Comparison of ENCODE assay signal across 14 mouse cellular contexts in genomic region chr7:39484384-39484783, GRCm38 (mm10). TPM values are rescaled to one million over a fixed set of nuclear protein-coding genes. Genes with fewer than 3 reads are reported as not detected.
DNase-seq lines count a peak whose midpoint lies in the region; TF ChIP-seq lines count a peak whose summit lies in the region.
"Had no signal": no experiment of that assay in that cellular context is flagged by ENCODE, and none has a peak within 500 bp of the region (broad histone marks: within the 10 kb centered on the region; RNA-seq: fewer than 3 reads in every experiment).

No protein-coding gene starts in this region.

- WGBS in limb, embryonic 10.5 days: 57% methylated on average over 6 of the region's 6 CpGs

- no peaks in the 10 kb centered on the region for H3K27me3 ChIP-seq in limb, embryonic 10.5 days (ENCODE audit: low read depth, poor library complexity, severe bottlenecking)
- H3K27me3 ChIP-seq: liver, embryonic 13.5 days; neural tube, embryonic 12.5 days had no signal

- H3K4me1 ChIP-seq in limb, embryonic 10.5 days: peaks cover 7% of the 10 kb centered on the region; the same call in 1 of the 2 replicates
- H3K4me1 ChIP-seq: liver, embryonic 13.5 days; neural tube, embryonic 12.5 days had no signal

- peak; percentile 70 for TF ChIP-seq CTCF in layer of hippocampus, adult 2 months (conservative IDR thresholded peaks at IDR 0.05)

- H3K36me3 ChIP-seq in limb, embryonic 10.5 days: no peaks in the 10 kb centered on the region
- H3K36me3 ChIP-seq: liver, embryonic 13.5 days; neural tube, embryonic 12.5 days had no signal

- H3K9me3 ChIP-seq in limb, embryonic 10.5 days (replicated peaks): no peaks in the 10 kb centered on the region
- H3K9me3 ChIP-seq: liver, embryonic 13.5 days; midbrain, embryonic 10.5 days; neural tube, embryonic 12.5 days had no signal

- DNase-seq in embryo, embryonic 10.5 days (ENCODE audit: low spot score): peak; percentile 5
- no peak for DNase-seq in embryo, embryonic 10 days (ENCODE audit: low spot score)
- no peak for DNase-seq in layer of hippocampus, adult 2 months (ENCODE audit: low spot score in 2 of 2)
- DNase-seq in layer of hippocampus, postnatal 14 days (ENCODE audit: low spot score in 2 of 2): no peak
- DNase-seq in retina, postnatal 1 day: peak; percentile 32
- no peak for DNase-seq in retina, embryonic 14.5 days (ENCODE audit: low spot score)
- DNase-seq in neural tube, embryonic 10.5 days (ENCODE audit: extremely low spot score, low spot score): no peak
- no peak for DNase-seq in limb, embryonic 10.5 days (ENCODE audit: low spot score)
- DNase-seq: adrenal gland, adult 2 months; heart, postnatal 14 days; liver, embryonic 13.5 days; thymus, adult 2 months had no signal

- H3K4me3 ChIP-seq in layer of hippocampus, adult 2 months: no peak overlapping the region
- H3K4me3 ChIP-seq in limb, embryonic 10.5 days: no peak overlapping the region
- H3K4me3 ChIP-seq: liver, embryonic 13.5 days; midbrain, embryonic 10.5 days; neural tube, embryonic 12.5 days had no signal

- H3K27ac ChIP-seq in layer of hippocampus, adult 2 months: no peak overlapping the region
- H3K27ac ChIP-seq in limb, embryonic 10.5 days: no peak overlapping the region
- H3K27ac ChIP-seq: liver, embryonic 13.5 days; midbrain, embryonic 10.5 days; neural tube, embryonic 12.5 days had no signal

RNA-seq across cellular contexts. Expression of gene Zfp619, which starts 33.2 kb away (rescaled TPM):
- 1 to 10 TPM; 4.2 to 4.4 TPM for total RNA-seq in layer of hippocampus, adult 2 months (2021)
- total RNA-seq in layer of hippocampus, postnatal 14 days (2021): 1 to 10 TPM; 3.7 to 4.0 TPM
- polyA plus RNA-seq in limb, embryonic 10.5 days (2016; fragmentation: Nextera tagmentation; extraction: Ambion mirVana): 1.8 and 2.5 TPM in 2 replicates

Comparison
In these comparisons a context has a peak if more than half of its experiments do, and no peak if none do; other contexts are left out.
1. DNase-seq: peak in embryo, embryonic 10.5 days (single experiment) and retina, postnatal 1 day (single experiment); none in embryo, embryonic 10 days (single experiment), layer of hippocampus, adult 2 months (0 of 2), layer of hippocampus, postnatal 14 days (0 of 2), retina, embryonic 14.5 days (single experiment), neural tube, embryonic 10.5 days (single experiment) and limb, embryonic 10.5 days (single experiment).